Mouse (Mus musculus) cerebellum, adult (tissue): ENCODE data around the gene Hist1h2bj.

Experiments
- ATAC-seq: cut with Nextera tagmentation; 2 replicates; pipeline ENCODE4 v1.9.2; 2017; ENCODE audit warnings: mild to moderate bottlenecking, moderate library complexity, mixed read lengths; ENCODE audit not compliant: insufficient number of reproducible peaks, low FRiP score, low TSS enrichment

Gene Hist1h2bj

DNA sequence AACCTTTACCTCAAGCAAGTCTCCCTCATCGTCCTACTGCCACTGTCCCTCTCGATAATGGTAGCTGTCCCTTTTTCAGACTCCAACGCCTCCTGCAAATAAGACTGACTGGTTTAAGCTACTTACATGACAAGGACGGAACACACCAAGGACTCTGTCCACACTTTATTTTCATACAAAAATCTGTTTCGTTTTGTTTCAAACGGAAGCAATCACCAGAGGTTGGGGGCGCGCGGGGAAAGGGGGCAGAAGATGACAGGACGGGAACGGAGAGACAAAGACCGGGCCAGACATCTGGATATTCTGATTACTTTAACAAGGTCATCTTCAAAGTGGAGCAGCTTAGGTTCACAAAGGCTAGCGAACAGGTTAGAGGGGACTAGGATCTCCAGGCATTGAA, 29.3 kb upstream of the Hist1h2bj start:
- no peak for ATAC-seq

DNA sequence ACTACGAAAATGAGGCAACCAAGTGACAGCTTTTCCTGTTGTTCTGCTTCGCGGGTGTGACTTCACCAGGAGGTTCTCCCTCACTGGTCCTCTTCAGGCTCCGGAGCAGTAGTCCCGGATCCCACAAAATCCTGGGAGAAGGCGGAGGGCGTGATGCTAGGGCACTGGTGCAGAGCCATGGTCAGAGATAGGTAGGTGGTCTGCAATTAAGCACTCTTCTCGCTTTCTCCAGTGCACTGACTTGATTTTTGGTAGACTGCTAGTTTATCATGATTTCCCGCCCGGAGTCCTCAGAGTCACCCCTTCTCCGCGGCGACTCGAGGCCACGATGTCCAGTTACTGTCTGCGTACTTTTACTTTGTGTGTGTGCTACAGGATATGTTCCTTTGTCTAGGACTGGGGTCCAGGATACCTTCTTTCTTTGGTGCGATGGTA, 28.6 kb upstream of the Hist1h2bj start:
- no peak for ATAC-seq

DNA sequence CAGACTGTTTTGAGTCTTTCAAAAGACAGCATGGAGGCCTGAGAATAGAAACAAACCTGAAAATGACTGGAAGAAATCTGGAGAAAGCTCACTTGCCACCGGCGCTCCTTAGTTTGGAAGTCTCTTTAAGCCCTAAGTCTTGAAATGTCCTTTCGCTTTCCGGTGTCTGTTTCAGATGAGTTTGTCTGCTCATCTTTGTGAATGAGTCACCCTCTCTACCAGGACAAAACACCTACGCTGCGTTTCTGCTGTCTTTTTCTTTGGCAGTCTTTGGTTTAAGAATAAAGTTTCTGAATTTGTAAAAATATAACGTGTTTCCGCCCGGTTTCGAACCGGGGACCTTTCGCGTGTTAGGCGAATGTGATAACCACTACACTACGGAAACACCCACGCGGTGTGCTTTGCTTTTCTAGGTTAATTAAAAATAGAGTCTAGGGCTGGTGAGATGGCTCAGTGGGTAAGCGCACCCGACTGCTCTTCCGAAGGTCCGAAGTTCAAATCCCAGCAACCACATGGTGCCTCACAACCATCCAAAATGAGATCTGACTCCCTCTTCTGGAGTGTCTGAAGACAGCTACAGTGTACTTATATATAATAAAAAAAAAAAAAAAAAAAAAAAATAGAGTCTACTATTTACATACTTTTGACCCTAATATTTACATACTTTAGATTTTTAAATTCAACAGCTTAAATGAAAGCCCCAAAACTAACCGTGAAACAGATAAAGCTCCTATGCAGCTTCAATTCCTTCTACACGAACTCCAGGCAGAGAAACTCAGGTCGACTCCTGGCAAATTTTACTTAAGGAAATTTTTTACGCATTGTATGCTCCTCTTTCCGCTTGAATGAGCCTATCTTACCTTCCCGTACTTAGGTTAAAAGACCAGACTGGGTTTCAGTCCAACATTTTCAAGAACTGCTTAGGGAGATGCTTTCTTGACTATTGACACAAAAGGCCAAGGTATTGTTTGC, 27.2 kb upstream of the Hist1h2bj start:
- ATAC-seq, result no peak

DNA sequence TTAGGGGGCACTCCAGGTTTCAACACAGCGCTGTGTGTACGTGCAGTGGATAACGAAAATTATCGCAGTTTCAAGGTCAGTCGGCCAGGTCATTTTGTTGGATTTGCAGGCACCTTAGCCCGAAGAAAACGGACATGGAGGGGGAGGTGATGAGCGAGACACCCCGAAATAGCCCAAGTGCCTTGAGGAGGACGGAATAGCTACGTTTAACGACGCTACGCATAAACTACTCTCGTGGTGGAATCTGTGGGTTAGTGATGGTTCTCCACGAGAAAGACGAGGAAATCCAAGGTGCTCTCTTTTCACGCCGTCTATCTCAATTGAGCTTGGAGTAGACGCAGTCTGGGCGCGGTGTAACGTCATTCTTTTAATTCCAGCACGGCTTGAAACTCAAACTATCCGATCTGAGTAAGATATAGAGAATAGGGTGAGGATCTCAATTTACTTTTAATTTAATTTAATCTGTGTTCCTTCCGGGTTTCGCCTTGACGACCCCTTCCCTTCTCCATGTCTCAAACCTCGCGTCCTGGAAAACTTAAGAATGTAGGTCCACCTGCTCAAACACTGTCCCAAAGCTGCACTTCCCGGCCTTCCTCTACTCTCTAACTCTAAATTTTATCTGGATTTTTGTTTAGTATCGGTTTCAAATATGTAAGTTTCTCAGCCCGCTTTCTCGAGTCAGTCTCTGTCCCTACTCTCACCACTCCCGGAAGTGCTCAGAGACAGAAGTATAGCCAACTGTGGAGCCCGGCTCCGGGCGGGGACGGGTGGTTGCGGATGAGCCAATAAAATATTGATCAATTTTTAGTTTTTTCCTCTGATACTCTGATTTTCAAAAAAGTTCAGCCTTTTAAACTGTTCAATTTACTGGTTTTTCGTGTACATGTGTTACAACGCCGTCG, 22.8 kb upstream of the Hist1h2bj start:
- no peak for ATAC-seq

DNA sequence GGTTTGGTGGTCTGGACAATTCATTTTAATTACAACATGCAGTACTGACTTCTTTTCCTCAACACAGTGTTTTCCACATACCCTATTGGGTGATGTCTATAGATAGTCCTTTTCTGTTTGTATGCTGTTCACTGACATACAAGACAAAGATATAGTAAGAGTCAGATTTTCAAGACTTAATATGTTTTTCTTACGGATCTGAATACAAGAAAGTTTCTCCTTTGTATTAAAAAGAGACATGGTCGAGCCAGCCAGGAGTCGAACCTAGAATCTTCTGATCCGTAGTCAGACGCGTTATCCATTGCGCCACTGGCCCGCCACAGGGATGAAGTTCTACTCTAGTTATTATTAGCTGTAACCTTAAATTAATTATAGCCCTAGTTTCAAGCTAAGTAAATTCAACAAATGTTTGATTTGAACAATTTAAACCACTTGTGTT, 22.1 kb upstream of the Hist1h2bj start:
- no peak for ATAC-seq

DNA sequence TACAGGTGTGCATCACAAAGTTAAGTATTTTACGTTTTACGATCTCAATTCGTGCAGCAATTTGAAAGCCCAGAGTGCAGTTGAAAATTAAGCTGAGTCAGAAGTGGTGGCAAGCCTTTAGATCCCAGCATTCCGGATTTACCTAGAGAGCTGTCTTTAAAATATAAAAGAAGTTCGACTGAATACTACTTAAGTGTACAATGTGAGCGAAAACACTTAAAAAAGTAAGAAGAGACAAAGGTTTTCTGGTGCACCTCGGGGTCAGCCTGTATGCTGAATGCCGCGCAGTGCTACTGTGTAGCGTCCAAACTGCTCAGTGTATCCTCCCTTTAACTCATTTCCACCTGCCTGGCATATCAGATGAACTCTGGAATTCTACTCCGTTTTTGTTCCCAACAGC, 21.4 kb upstream of the Hist1h2bj start:
- ATAC-seq, result no peak

DNA sequence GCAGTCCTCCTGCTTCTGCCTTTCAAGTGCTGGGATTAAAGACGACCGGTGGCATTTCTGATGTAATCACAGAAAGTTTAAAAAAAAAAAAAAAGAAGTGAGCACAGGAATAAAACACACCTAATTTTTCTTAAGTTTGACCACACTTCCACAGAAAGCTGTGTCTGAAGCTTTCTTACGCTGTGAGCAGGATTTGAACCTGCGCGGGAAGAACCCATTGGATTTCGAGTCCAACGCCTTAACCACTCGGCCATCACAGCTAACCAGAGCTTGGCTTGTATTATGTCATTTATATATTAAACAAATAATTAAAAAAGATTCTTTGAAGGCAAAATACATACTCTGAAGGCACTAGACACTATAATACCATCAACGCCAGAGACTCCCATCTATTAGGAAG, 20.8 kb upstream of the Hist1h2bj start:
- ATAC-seq, result no peak

DNA sequence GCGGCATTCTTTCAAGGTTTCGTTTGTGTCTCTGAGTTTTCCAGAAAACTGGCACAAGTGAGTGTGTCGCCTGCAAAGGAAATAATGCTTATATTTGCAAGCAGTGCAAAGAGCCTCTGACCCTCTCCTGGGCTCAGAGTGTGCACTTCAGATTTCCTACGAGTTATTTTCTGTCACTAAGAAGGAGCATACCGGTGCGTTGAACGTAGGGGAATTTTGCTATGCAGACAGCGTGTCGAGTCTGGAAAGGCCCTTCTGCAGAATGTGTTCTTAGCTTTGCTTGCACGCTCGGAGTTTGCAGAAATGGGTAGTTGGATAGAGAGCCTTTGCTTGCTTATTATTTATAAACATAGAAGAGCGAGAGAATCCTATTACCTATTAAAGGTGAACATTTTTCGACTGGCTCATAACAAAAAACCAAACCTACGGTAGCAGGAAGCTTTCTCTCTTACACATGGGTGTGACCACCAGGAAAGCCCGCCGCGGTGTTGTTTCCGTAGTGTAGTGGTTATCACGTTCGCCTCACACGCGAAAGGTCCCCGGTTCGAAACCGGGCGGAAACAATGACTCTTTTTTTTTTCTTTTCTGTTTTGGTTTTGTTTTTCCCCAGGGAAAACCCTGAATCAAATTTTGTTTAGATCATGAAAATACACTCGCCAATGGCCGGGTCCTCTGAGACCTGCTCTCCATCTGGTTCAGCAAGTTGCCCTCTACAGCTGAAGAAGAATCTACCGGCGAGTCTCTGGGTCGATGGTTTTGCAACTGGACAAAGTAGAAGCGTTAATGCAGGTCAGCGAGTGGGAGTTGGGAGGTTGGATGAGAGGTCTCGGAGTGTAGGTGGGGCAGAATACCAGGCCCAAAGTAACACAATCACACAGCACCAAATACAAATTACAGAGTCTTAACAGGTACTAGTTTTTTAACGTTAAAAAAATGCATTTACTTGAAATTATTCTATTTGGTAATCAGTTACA, 16.7 kb upstream of the Hist1h2bj start:
- no peak for ATAC-seq

DNA sequence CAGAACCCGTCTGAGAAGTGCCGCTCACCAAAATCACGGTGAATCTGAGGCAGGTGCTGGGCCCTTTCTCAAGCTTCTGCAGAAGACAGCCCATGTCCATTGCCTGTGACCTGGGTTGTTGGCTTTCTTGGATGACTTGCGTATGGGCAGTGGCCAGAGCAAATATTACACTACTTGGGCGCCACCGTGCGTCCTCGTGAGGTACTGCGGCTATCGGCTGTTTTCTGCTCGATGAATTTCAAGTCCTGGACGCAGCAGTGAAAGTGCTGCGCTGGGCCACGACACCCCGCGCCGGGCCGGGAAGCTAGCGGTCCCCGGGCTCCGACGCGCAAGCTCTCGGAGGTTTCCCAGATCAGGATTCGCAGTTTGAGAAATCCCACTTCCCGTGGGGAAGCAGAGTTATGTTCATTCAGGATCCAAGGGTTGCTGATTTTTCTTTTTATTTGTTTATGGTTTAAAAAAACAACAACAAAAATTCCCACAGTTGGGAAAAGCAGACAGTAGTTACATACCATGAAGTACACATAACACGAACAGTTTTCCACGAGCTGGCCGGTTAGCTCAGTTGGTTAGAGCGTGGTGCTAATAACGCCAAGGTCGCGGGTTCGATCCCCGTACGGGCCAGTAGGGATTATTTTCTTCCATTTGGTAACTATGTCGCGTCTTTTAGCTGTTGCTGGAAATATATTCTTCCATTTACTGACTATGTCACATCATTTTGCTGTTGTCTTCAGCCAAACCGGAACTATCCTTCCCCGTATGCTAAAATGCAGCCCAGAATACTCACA, 14.1 kb upstream of the Hist1h2bj start:
- peak; percentile 88 for ATAC-seq

DNA sequence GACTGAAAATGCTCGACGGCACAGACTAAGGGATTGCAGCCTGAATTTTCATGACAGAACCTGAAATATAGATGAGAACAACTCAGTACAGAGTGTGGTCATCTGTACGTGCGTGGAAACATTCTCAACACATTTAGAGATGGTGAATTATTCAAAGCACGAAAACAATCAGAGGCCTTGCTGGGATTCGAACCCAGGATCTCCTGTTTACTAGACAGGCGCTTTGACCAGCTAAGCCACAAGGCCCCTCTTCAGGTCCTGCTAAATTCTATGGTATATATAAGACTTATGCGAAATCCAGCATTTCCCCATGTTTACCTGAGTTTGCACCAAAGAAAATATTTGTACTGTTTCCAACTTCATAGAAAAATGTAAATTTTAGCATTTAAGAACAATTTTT, 13.1 kb upstream of the Hist1h2bj start:
- ATAC-seq, result no peak

DNA sequence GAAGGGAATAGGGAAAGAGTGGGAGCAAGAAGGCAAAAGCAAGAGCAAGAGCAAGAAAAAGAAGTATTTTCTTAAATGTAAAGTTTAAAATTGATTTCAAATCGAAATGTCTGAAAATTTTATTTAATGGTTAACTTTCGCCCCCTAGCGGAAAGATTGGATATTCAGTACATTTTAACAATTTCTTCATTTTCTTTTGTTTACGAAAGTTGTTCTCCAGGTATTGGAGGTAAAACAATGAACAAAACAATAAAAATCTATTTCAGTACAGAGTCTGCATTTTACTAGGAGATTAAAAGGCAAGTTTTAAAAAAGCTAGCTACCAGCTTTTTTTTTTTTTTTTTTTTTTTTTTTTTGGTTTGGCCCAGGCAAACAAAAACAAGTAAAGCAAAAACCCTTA, 12.5 kb upstream of the Hist1h2bj start:
- no peak for ATAC-seq

DNA sequence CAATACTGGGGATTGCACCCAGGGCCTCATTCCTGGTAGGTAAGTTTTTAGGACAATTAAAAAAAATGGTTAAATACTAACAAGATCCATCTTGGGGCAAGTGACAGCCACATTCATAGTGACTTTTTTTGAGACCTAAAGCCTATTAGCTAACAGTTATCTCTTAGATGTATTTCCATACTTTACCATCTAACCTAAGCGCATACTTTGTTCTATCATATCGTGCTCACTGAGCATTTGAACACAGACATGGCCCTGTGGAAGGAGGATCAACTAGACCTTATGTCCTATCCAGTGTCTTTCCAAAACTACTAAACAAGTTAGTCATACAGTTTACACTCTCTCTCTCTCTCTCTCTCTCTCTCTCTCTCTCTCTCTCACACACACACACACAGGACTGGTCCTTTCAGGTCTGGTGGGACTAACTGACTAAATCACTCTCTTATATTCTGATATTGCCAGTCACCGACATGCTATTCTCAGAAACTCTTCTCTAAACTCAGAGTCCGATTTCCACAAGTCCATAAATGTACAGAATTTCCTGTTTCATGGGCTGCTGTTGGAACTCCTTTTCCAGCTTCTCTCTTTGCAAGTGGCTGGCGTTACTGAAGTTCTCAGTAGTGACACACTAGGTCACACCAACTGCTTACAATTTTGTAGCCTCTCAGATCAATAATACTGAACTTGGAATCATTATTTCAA, 9.1 kb upstream of the Hist1h2bj start:
- no peak for ATAC-seq

DNA sequence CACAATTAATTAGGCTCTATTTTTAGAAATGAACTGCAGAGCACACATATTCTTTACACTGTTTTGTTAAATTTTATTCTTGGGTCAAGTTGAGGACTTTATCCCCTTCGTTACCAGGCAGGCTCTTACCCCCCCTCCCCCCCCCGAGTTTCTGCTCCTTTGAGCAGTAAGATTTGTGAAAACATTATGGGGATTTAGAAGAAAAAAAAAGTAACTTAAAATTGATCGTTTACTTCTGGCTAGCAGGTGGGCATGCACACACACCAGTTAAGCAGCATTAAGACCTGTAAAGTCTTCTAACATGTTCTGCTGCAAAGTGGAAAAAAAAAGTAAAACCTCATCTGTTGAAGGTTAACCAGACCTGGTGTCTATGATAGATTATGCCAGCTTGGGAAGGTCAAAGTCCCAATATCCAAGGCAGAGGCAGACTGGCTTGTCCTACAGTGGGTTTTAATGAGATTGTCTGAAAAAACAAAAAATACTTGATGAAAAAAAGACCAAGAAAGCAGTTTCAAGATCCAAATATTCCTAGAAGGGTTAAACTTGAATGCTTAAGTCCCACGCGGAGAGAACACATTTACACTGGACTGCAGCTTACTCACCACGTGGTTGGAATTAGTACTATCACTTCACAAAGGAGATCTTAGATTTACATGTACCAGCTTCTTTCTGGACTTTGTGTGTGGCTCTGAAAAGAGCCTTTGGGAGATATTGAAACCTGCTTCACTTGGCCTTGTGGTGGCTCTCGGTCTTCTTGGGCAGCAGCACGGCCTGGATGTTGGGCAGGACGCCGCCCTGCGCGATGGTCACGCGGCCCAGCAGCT, 8.4 kb upstream of the Hist1h2bj start:
- no peak for ATAC-seq

DNA sequence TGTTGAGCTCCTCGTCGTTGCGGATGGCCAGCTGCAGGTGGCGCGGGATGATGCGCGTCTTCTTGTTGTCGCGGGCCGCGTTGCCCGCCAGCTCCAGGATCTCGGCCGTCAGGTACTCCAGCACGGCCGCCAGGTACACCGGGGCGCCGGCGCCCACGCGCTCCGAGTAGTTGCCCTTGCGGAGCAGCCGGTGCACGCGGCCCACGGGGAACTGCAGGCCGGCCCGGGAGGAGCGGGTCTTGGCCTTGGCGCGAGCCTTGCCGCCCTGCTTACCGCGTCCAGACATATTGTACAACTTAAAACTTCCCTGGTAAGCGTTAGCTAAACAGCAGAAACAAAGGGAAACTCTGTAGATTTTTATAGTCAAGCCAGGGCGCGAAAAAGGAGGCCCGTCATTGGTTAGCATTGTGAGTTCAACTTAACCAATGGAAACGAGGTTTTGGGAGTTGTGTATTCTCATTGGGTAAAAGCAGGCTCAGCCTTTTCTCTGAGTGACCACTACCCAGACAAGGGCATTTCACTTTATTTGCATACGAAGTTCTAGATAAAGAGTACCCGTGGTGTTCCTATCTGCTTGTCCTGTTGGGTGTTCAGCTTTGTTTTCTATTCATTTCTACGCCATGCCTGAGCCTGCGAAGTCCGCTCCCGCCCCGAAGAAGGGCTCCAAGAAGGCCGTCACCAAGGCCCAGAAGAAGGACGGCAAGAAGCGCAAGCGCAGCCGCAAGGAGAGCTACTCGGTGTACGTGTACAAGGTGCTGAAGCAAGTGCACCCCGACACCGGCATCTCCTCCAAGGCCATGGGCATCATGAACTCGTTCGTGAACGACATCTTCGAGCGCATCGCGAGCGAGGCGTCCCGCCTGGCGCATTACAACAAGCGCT, 7.5 kb upstream of the Hist1h2bj start, which contains the start of the genes Hist1h2ah and Hist1h2bk:
Hist1h2ah (minus strand) TSS at position 302 of the 882 bp plus-strand sequence.
Hist1h2bk (plus strand) TSS at position 604 of the 882 bp plus-strand sequence.
- ATAC-seq, result peak; percentile 100

DNA sequence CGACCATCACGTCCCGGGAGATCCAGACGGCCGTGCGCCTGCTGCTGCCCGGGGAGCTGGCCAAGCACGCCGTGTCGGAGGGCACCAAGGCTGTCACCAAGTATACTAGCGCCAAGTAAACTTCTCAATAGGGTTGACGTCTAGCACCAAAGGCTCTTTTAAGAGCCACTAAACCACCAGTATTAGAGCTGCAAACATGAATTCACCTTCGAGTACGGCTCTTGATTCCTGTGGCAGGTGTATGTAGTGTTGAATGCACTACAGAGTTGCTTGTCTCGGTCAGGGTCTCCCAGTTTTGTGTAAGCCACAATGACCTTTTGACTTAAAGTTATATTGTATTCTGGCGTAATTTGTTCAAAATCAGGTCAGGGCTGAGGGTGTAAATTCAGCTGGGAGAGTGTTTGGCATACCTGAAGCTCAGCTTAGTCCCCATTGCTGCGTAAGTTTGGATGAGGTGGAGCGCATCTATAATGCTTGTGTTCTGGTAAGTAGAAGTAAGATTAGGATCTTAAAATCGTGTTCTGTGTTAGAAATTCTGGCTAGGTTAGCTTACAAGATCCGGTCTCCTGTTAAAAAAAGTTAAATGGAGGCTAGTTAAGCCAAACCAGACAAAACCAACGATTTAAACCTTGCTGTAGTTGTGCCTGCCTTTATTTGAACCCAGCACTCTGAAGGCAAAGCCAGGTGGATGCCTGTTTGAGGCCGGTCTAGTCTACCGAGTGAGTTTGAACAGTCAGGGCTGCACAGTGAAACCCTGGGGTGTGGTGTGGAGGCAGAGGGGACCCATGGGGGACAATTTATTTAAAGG, 6.7 kb upstream of the Hist1h2bj start:
- no peak for ATAC-seq

DNA sequence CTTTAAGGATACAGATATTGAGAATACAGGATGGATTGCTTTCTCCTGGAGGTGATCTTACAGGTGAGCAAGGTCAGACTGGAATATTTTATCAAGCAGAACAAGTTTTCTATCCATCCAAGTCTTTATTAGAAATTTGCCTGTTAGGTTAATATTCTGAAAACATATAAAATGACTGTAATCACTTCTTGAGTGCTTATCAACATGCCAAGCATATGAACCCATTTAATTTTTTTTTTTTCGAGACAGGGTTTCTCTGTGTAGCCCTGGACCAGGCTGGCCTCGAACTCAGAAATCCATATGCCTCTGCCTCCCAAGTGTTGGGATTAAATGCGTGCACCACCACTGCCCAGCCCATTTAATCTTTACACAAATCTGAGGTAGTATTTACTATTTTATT, 6.0 kb upstream of the Hist1h2bj start:
- ATAC-seq, result no peak
